Mouse (Mus musculus) MEL (cell line): ENCODE results near the gene Sit1.

Source experiments
- EP300 ChIP-seq, 2 experiments: IDR thresholded peaks; 2 replicates each; pipeline ENCODE4 v1.6.1; 2011; ENCODE audit warnings: improper control_type of control experiment in 2 of 2, low read length in 2 of 2, low read depth in 1 of 2, mild to moderate bottlenecking in 1 of 2
- KAT2A ChIP-seq: conservative IDR thresholded peaks from 2 replicates; pipeline ENCODE4 v1.6.1; 2012; ENCODE audit warnings: low read depth, low read length, improper control_type of control experiment, inconsistent platforms
- MAX ChIP-seq: IDR thresholded peaks from 2 replicates; pipeline ENCODE4 v1.6.1; 2011; ENCODE audit warnings: low read length, improper control_type of control experiment
- MEF2A ChIP-seq: IDR thresholded peaks from 2 replicates; pipeline ENCODE4 v1.6.1; 2014; ENCODE audit warnings: low read depth, mild to moderate bottlenecking, inconsistent platforms, low read length, improper control_type of control experiment; ENCODE audit not compliant: poor library complexity, insufficient replicate concordance, severe bottlenecking; ENCODE audit errors: extremely low read depth
- ZKSCAN1 ChIP-seq: IDR thresholded peaks from 2 replicates; pipeline ENCODE4 v1.6.1; 2012; ENCODE audit warnings: low read depth, mild to moderate bottlenecking, inconsistent platforms, low read length, improper control_type of control experiment, moderate library complexity

- no peak for TF ChIP-seq MEF2A
- no peak for TF ChIP-seq EP300 (IDR thresholded peaks at IDR 0.05; ENCODE audit: low read depth in 1 of 2, low read length in 2 of 2)
- no peak for TF ChIP-seq KAT2A
- TF ChIP-seq ZKSCAN1: no peak
- no peak for TF ChIP-seq MAX
These were observed 15.4 kb upstream of the Sit1 start for GRCm38 (mm10) chr4:43498983-43499382.
